Mouse (Mus musculus) left cerebral cortex, postnatal 36 days (tissue): ENCODE data around the gene Gabra4. TPM values are rescaled to one million over a fixed set of nuclear protein-coding genes. Genes with fewer than 3 reads are reported as not detected.

Source experiments
- DNase-seq, 2 experiments: peaks; one replicate each; pipeline ENCODE4 v3.0.0; 2021 to 2022; ENCODE audit warnings: low spot score in 2 of 2, mixed read lengths in 1 of 2
- intact Hi-C: fragments of 180-260 bp; cut with DNase I; formaldehyde crosslinking; loops from one replicate; pipeline ENCODE4 v1.15.1; 2025
- total RNA-seq, 2 experiments: library from RNA; stranded (reverse); gene quantifications; 2 replicates each; pipeline ENCODE4 v1.2.3; 2021

Gabra4 gene
- total RNA-seq = 100 to 1,000 TPM in 1 of 2 experiments, 10 to 100 TPM in 1; 98.6 to 110 TPM

GRCm38 (mm10) chr5:71658115-71658497, at the start of gene Gabra4:
TSS of gene Gabra4 (minus strand) at chr5:71658308.
- intact Hi-C loops = loop anchor here (5.0 kb wide), 2 partner anchors 44 to 156 kb away; no protein-coding TSS in a partner anchor

GRCm38 (mm10) chr5:71701273-71701614, 43.1 kb upstream of the Gabra4 start:
- no peak for DNase-seq
- intact Hi-C loops = loop anchor here (5.0 kb wide), 2 partner anchors 44 to 391 kb away; partner anchors contain the start of genes Gabra4 and Gabrb1

More at GRCm38 (mm10) chr5:71658115-71658497, at the start of gene Gabra4:
- peak in 1 of 2 experiments; percentile 46 for DNase-seq

GRCm38 (mm10) chr5:71700468-71701272, 42.6 kb upstream of the Gabra4 start:
- intact Hi-C loops = loop anchor here (5.0 kb wide), 2 partner anchors 43 to 392 kb away; partner anchors contain the start of genes Gabra4 and Gabrb1

GRCm38 (mm10) chr5:71699696-71700467, 41.8 kb upstream of the Gabra4 start:
- DNase-seq = peak; percentile 79 to 80
- intact Hi-C loops = loop anchor here (5.0 to 10.0 kb wide), 3 partner anchors 43 to 392 kb away; partner anchors contain the start of genes Gabra4 and Gabrb1

More at GRCm38 (mm10) chr5:71700468-71701272, 42.6 kb upstream of the Gabra4 start:
- peak; percentile 71 to 77 for DNase-seq

GRCm38 (mm10) chr5:71665593-71665992, 7.5 kb upstream of the Gabra4 start:
- DNase-seq = no peak
- intact Hi-C loops = no loop called here

GRCm38 (mm10) chr5:71657482-71658114, 510 bp downstream of the Gabra4 start, which contains the start of gene Gabrb1:
TSS of gene Gabrb1 (plus strand) at chr5:71658113.
- intact Hi-C loops = loop anchor here (2.0 to 5.0 kb wide), 3 partner anchors 45 to 155 kb away; no protein-coding TSS in a partner anchor

GRCm38 (mm10) chr5:71656771-71657170, 1.3 kb downstream of the Gabra4 start:
- intact Hi-C loops = loop anchor here (2.0 to 5.0 kb wide), 3 partner anchors 46 to 154 kb away; no protein-coding TSS in a partner anchor
- DNase-seq = peak; percentile 46 to 54

More at GRCm38 (mm10) chr5:71657482-71658114, 510 bp downstream of the Gabra4 start, which contains the start of gene Gabrb1:
- DNase-seq = peak; percentile 63 to 85

GRCm38 (mm10) chr5:71654056-71654455, 4.1 kb downstream of the Gabra4 start:
- intact Hi-C loops = no loop called here
- DNase-seq = peak; percentile 25 to 28

- intact Hi-C loops = no loop called here
- DNase-seq = no peak
Observed at GRCm38 (mm10) chr5:71648108-71648507, 10.0 kb downstream of the Gabra4 start.

GRCm38 (mm10) chr5:71639804-71640203, 18.3 kb downstream of the Gabra4 start:
- no peak for DNase-seq

GRCm38 (mm10) chr5:71627820-71628219, 30.3 kb downstream of the Gabra4 start:
- no peak for DNase-seq
- intact Hi-C loops = no loop called here

More at GRCm38 (mm10) chr5:71639804-71640203, 18.3 kb downstream of the Gabra4 start:
- intact Hi-C loops = no loop called here

- DNase-seq = no peak
- intact Hi-C loops = no loop called here
Observed at GRCm38 (mm10) chr5:71616734-71617133, 41.4 kb downstream of the Gabra4 start.

- intact Hi-C loops = no loop called here
- no peak for DNase-seq
Observed at GRCm38 (mm10) chr5:71614311-71614710, 43.8 kb downstream of the Gabra4 start.

GRCm38 (mm10) chr5:71608735-71609134, 49.4 kb downstream of the Gabra4 start:
- intact Hi-C loops = no loop called here
- no peak for DNase-seq

GRCm38 (mm10) chr5:71606907-71607306, 51.2 kb downstream of the Gabra4 start:
- intact Hi-C loops = no loop called here
- no peak for DNase-seq

GRCm38 (mm10) chr5:71604128-71604690, 53.9 kb downstream of the Gabra4 start:
- intact Hi-C loops = loop anchor here (2.0 kb wide), 1 partner anchor 53 kb away; no protein-coding TSS in a partner anchor
- peak in 1 of 2 experiments; percentile 31 for DNase-seq

GRCm38 (mm10) chr5:71595321-71595720, 62.8 kb downstream of the Gabra4 start:
- intact Hi-C loops = no loop called here
- no peak for DNase-seq

GRCm38 (mm10) chr5:71593745-71594255, 64.3 kb downstream of the Gabra4 start:
- intact Hi-C loops = no loop called here

More at GRCm38 (mm10) chr5:71593745-71594255, 64.3 kb downstream of the Gabra4 start:
- no peak for DNase-seq
